Mouse (Mus musculus): ENCODE measurements around the gene Fam184b. TPM values are rescaled to one million over a fixed set of nuclear protein-coding genes. Genes with fewer than 3 reads are reported as not detected.

Fam184b gene
- total RNA-seq, 1 experiment from 2014 or later: not detected

- no peak for ATAC-seq (replicated peaks; ENCODE audit: insufficient number of reproducible peaks, low FRiP score, low TSS enrichment, poor library complexity, severe bottlenecking)
Measured at GRCm38 (mm10) chr5:45482607-45483006, 156.8 kb downstream of the Fam184b start.

GRCm38 (mm10) chr5:45481125-45481524 is 158.3 kb downstream of the Fam184b start:
- ATAC-seq (replicated peaks; ENCODE audit: insufficient number of reproducible peaks, low FRiP score, low TSS enrichment, poor library complexity, severe bottlenecking): no peak

- ATAC-seq (replicated peaks; ENCODE audit: insufficient number of reproducible peaks, low FRiP score, low TSS enrichment, poor library complexity, severe bottlenecking): no peak
Measured at GRCm38 (mm10) chr5:45480066-45480465, 159.3 kb downstream of the Fam184b start.

Other genes starting within 250 kb of the Fam184b start
- gene Qdpr, start 189.4 kb downstream of the Fam184b start, total RNA-seq (2017): 11.9 to 30.2 TPM (median 15.1 TPM) in 3 replicates
- gene Clrn2, start 185.9 kb downstream of the Fam184b start, total RNA-seq (2017): not detected in 3 replicates
- gene Lap3, start 146.2 kb downstream of the Fam184b start, total RNA-seq (2017): 10.0 to 18.0 TPM (median 13.1 TPM) in 3 replicates
- gene Med28, start 119.4 kb downstream of the Fam184b start, total RNA-seq (2017): 37.8 to 56.8 TPM (median 40.7 TPM) in 3 replicates
- gene Ncapg, start 30.3 kb upstream of the Fam184b start, total RNA-seq (2017): 0.76 to 2.9 TPM (median 2.3 TPM) in 3 replicates
- 31.8 to 36.6 TPM (median 35.7 TPM) in 3 replicates for gene Lcorl, start 218.0 kb upstream of the Fam184b start, total RNA-seq (2017)

Data from monocyte, adult 5-6 weeks (primary cell).